Mouse (Mus musculus) large intestine, adult 2 months (tissue): ENCODE measurements around the gene Eipr1. TPM values are rescaled to one million over a fixed set of nuclear protein-coding genes. Genes with fewer than 3 reads are reported as not detected.

Source experiments
- DNase-seq: peaks from one replicate; pipeline ENCODE4 v3.0.0-alpha.2; 2012; ENCODE audit warnings: low read depth, low spot score
- WGBS: fragments of 180-500 bp; shearing (Covaris S2); methylation state at CpG from one replicate; pipeline ENCODE4 v1.1.7; 2018; 5-methylcytosine and 5-hydroxymethylcytosine counted together
- polyA plus RNA-seq: library from polyadenylated mRNA; depleted of rRNA; stranded (reverse); fragments of >200 nt; gene quantifications from 2 replicates; pipeline ENCODE4 v1.2.3, GENCODE M21; 2012

Gene Eipr1
- polyA plus RNA-seq, 1 experiment = 50.0 TPM

GRCm38 (mm10) chr12:28866121-28866520 is 114.5 kb downstream of the Eipr1 start:
- WGBS = 81% methylated on average over 1 of the region's 1 CpGs
- DNase-seq = no peak

DNA sequence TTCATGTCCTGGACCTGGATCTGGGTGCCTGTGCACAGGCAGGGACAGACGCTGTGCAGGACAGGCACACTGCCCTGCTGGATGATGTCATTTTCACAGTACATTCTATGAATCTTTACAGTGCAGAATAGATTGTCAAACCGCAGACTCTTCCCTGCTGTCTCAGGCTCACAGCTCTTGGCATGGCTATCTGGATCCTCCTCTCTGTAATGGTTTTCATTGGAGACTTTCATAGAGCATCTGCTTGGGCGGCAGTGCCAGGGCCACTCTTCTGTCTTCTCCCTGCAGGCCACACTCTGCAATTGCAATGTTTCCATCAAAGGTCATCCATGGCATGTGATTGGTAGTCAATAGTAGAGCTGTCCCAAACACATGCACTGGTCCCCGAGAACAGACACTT is 117.2 kb downstream of the Eipr1 start:
- WGBS = 86% methylated on average over 4 of the region's 4 CpGs
- DNase-seq = no peak

- no peak for DNase-seq
- 69% methylated on average over 12 of the region's 12 CpGs for WGBS
These were observed 120.7 kb downstream of the Eipr1 start for GRCm38 (mm10) chr12:28872271-28872670.

DNA sequence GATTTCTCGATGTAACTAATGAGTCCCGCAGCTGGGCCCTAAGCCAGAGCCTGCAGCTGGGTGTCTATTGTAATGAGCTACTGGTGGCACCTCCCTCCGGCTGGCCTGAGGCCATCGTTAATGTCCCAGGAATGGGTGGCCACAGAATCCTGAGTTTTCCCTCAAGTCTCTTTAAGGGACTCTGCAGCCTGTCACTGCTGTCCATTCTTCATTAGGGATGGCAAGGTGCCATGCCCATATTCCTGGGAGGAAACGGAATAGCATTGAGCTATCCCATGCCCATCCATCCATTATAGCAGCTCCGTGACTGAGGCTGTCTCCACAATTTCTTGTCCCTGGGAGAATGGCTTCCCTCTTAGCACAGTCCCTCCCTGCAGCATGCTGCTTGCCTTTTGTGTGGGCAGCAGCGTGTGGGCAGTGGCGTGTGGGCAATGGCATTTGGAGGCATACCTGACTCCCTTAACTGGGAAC is 123.2 kb downstream of the Eipr1 start:
- WGBS = 81% methylated on average over 8 of the region's 8 CpGs
- DNase-seq = no peak

- 85% methylated on average over 8 of the region's 8 CpGs for WGBS
- DNase-seq = no peak
These were observed 123.9 kb downstream of the Eipr1 start for GRCm38 (mm10) chr12:28875471-28875870.

- DNase-seq = no peak
These were observed 128.9 kb downstream of the Eipr1 start for GRCm38 (mm10) chr12:28880471-28880870.

GRCm38 (mm10) chr12:28887712-28888111 is 136.1 kb downstream of the Eipr1 start:
- 84% methylated on average over 6 of the region's 6 CpGs for WGBS
- DNase-seq = no peak

- 72% methylated on average over 7 of the region's 7 CpGs for WGBS
- DNase-seq = no peak
These were observed 137.6 kb downstream of the Eipr1 start for GRCm38 (mm10) chr12:28889068-28889674.

GRCm38 (mm10) chr12:28891523-28891922 is 139.9 kb downstream of the Eipr1 start:
- no peak for DNase-seq
- 51% methylated on average over 5 of the region's 5 CpGs for WGBS

GRCm38 (mm10) chr12:28896577-28896976 is 145.0 kb downstream of the Eipr1 start:
- 73% methylated on average over 3 of the region's 3 CpGs for WGBS

GRCm38 (mm10) chr12:28898307-28898706 is 146.7 kb downstream of the Eipr1 start:
- WGBS = 80% methylated on average over 6 of the region's 6 CpGs
- no peak for DNase-seq

More at GRCm38 (mm10) chr12:28896577-28896976, 145.0 kb downstream of the Eipr1 start:
- DNase-seq = no peak

GRCm38 (mm10) chr12:28899696-28900095 is 148.1 kb downstream of the Eipr1 start:
- no peak for DNase-seq
- WGBS = 18% methylated on average over 4 of the region's 4 CpGs

- 78% methylated on average over 4 of the region's 4 CpGs for WGBS
- DNase-seq = no peak
These were observed 148.7 kb downstream of the Eipr1 start for GRCm38 (mm10) chr12:28900341-28900740.

GRCm38 (mm10) chr12:28902132-28902531 is 150.5 kb downstream of the Eipr1 start:
- 18% methylated on average over 3 of the region's 3 CpGs for WGBS
- DNase-seq = no peak

DNA sequence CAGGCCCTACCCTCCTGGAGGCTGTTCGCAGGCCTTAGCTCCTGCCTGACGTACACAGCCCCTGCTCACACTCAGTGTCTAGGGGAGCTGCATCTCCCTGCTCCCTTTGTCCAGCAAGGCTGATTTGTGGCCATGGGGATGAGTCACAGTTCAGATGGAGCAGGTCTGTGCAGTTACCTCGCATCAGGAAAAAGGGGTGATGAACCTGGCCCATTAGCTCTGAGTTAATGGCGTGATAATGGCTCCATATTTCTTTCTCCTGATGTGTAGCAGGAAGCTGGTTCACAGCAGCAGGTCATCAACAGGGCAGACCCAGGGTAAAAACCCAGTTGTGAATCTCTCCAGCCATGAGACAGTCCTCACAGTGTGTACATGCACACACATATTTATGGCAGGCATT is 151.5 kb downstream of the Eipr1 start:
- 83% methylated on average over 4 of the region's 4 CpGs for WGBS
- no peak for DNase-seq

DNA sequence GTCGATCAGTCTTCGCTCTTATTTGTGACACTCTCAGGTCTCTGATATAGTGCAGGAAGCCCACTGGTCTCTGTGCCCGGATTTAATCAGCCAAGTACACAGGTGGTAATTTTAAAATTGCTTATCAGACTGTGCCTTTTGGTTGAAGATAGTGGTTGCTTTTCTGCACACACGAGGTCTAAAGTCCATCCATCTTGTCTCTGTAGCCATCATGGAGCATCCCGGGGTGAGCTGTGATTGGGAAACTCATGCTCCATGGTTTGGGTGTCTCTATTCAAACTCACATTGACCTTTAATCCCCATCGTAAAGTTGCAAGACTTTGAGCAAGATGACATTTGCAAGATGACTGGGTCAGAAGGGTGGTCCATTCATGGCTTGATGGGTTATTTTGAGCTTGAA is 153.9 kb downstream of the Eipr1 start:
- WGBS = 81% methylated on average over 6 of the region's 6 CpGs
- DNase-seq = no peak

DNA sequence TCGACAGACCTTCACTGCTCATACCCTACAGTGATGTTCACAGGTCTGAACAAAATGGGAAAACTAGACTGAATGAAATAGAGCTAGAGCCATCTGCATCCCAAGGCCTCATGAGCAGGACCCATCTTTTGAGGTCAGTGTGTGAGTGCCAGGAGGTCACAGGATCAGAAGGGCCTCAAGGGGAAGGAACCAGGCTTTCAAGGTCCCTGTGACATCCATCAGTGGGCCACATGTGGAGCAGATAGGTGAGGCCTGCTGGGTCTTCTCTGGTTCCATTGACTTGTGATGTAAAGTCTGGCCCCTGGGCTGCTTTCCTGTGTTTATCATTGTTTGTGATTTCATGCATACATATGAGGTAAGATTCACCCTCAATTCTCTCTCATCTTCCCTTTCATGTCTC is 154.4 kb downstream of the Eipr1 start:
- DNase-seq = no peak
- 100% methylated on average over 1 of the region's 1 CpGs for WGBS

- no peak for DNase-seq
- 41% methylated on average over 7 of the region's 7 CpGs for WGBS
These were observed 155.2 kb downstream of the Eipr1 start for GRCm38 (mm10) chr12:28906809-28907297.

GRCm38 (mm10) chr12:28907814-28908213 is 156.2 kb downstream of the Eipr1 start:
- no peak for DNase-seq
- WGBS = 60% methylated on average over 9 of the region's 9 CpGs

DNA sequence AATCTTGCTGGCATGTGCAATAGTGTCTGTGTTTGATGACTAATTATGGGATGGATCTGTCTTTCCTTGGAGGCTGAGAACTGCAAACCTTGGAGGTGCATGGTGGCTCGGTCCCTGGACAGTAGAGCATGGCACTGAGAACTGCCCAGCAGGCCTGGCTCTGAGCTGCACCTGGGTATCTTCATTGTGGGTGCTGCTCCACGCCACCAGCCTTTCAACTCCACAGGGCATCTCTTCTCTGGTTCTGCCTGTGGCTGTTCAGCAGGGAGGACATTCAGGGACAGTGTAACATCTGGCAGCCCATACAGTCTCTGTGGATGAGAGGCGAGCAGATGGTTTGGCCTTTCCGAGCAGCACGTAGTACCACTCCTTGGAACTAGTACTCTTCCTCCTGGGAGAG is 158.2 kb downstream of the Eipr1 start:
- WGBS = 90% methylated on average over 5 of the region's 5 CpGs
- no peak for DNase-seq

DNA sequence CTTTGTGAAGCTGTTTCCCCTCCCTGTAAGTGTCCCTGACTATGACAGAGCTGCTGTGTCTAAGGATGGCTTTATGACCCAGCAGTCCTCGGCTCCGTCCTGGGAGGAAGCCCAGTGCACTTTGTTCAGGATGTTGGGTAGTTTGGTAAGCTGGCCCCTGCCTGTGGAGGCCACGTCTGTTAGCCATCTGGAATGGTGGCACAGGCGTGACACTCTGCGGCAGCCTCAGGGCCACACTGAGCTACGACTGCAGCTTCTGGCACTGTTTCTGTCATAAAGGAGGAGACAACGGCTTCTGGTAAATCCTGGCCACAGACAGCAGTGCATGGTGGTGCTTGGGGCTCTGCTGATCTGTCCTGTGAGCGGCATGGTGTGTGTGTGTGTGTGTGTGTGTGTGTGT is 159.0 kb downstream of the Eipr1 start:
- DNase-seq = no peak
- 23% methylated on average over 8 of the region's 8 CpGs for whole genome bisulfite sequencing
